Mouse (Mus musculus) liver, adult (tissue): ENCODE data around the gene Tnfsfm13.
A peak's percentile ranks its signal among the peaks of the same experiment; 100 is the strongest.

ENCODE experiments used
- GATA4 ChIP-seq: IDR thresholded peaks from 2 replicates; pipeline ENCODE4 v1.6.1; 2014; ENCODE audit warnings: mild to moderate bottlenecking, low read length; ENCODE audit not compliant: insufficient replicate concordance

Tnfsfm13 gene

GRCm38 (mm10) chr11:69689891-69690290 is 6.0 kb downstream of the Tnfsfm13 start:
- no peak for TF ChIP-seq GATA4

- no peak for TF ChIP-seq GATA4
These were observed 8.8 kb downstream of the Tnfsfm13 start for GRCm38 (mm10) chr11:69687061-69687460.

- TF ChIP-seq GATA4 = no peak
These were observed 9.5 kb downstream of the Tnfsfm13 start for GRCm38 (mm10) chr11:69686377-69686776.

GRCm38 (mm10) chr11:69685526-69686148 is 10.3 kb downstream of the Tnfsfm13 start, which contains the start of gene Tnfsf13:
Tnfsf13 (minus strand) TSS chr11:69685784.
- no peak for TF ChIP-seq GATA4

GRCm38 (mm10) chr11:69684936-69685335 is 11.0 kb downstream of the Tnfsfm13 start:
- no peak for TF ChIP-seq GATA4

DNA sequence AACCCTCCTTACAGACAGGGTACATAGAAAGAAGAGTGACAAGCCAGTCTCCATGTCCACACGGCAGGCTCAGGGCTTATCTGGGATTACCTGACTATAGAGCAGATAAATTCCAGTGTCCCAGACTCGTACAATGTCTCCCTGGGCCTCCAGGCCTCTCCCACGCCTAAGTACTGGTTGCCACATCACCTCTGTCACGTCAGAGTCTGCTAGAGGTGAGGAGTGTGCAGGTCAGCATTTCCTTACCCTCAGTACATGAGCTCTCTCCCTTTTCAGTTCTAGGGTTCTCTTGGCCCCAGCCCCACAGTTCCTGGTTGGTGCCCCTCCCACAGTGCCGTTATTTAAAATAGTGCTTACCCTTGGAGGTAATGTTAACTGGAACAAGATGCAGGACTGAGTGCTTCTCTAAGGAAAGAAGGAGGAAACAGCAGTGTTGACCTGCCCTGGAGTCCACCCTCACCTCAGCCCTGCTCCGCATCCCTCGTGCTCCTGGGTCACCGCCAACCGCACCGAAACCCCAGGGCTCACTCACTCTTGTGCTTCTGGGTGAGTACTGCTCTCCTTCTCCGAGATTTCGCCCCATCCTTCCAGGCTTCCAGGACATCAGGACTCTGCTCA is 11.7 kb downstream of the Tnfsfm13 start:
- no peak for TF ChIP-seq GATA4

- no peak for TF ChIP-seq GATA4
These were observed 12.3 kb downstream of the Tnfsfm13 start for GRCm38 (mm10) chr11:69683576-69683975.

DNA sequence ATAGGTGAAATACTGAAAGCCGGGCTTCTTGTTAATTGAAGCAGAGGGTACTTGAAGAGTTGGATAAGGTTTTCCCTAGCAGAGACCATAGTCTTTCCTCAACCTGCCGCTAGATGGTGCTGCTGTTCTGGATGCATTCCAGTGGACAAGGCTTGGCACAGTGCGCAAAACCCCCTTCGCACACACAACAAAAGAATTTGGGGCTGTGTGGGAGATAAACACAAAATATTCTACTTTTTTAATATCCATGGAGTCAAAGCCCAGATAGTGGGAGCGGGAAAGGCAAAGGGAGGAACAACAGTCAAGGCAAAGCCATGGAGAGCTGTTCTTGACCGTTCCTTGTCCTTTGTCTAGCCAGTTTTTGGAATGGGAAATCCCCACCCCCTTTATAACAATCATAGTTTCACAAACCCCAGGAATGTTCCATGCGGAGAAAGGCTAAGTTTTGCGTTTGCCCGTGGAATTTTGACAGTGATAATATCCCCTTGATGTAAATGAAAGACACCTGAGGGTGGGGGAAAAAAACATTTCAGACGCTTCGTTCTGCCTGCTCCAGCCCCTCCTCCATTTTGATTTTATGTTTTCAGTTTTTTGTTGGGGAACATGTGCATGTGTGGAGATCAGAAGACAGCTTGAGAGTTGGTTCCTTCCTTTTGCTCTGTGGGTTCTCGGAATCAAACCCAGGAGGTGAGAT is 12.9 kb downstream of the Tnfsfm13 start:
- no peak for TF ChIP-seq GATA4

- TF ChIP-seq GATA4 = no peak
These were observed 13.6 kb downstream of the Tnfsfm13 start for GRCm38 (mm10) chr11:69682209-69682839.

DNA sequence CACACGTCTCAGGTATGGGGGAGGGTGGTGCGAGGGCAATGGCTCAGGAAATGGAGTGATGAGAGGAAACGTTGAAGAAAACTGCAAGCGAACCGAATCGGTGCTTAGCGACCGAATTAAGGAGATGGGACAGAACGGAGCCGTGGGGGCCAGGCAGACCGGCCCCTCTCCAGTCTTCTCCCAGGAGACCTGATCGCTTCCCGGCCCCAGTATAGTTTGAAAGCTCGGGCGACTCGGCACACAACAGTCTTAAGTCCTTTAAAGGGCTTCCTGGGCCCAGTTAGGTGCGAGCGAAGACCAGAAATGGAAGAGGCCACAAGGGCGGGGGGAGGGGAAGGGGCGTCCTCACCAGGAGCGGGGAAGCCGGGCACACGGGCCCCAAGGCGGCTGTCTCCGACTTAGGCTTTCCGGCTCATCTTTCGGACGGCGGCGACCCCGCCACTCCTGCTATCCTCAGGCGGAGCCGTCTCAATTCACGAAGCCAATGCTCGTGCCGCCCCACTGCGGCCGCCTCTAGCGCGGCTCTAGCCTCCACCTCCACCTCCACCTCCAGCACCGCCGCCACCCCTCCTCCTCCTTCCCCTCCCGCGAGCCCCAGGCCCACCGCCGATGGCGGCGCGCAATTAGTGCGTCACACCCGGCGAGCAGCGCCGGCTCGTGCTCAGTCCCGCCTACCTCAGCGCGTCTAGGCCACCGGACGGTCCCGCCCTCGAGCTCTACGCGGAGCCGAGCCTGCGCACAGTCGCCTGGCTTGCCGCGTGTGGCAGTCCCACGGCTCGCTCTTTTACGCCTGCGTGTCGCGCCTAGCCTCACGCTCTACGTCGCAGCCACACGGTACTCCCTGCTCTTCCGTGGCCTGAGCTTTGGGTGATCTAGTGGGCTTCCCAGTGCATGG is 14.3 kb downstream of the Tnfsfm13 start, which contains the start of gene Senp3:
Gene Senp3, minus strand, starts transcription at position 771 of the 895 bp plus-strand sequence.
- no peak; the same call in 1 of the 2 replicates for TF ChIP-seq GATA4

DNA sequence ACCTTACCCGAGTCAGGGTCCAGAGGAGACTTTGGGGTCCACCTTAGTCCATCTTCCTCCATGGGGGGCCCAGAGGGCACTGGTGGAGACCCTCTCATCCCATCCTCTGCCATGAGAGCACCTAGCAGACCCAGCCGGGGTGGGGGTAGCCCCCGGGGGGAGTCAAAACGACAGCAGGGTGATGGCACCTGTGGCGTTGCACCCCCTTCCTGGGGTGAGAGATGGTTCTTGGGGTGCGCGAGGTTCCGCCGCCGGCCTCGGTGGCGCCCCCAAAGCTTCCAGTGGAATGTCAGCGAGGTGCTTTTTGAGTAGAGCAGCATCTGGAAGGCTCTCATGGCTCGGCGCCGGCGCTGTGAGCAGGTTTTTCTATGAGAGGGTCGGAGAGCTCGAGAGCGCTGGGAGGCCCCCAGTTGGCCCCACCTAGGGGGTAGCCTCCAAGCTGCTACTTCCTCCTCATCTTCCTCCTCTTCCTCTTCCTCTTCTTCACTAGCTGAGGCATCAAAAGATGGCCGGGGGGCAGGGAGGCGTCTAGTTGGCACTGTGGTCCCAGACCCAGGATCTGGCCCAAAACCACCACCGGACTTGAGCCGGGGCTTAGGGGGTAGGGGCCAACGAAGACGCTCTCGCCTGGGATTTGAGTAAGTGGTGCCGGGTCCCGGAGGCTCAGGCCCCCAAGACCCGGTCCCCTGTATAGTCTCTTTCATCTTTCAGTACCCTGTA is 15.6 kb downstream of the Tnfsfm13 start:
- TF ChIP-seq GATA4 = no peak

DNA sequence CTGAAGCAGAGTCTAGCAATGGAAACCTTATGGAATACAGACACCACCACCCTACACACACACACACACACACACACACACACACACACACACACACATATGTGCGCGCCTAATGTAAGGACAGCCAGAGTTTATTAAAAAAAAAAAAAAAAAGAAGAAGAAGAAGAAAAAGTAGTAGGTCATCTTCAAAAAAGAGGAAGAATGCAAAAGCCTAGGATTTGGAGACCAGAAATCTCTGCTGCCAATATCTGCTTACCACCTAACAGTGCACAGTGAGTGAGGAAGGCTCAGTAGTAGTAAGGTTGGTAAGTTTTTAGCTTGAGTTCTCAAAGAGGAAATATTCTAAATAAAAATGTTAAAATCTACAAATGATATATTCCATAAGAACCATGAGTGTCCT is 16.8 kb downstream of the Tnfsfm13 start:
- TF ChIP-seq GATA4 = no peak

DNA sequence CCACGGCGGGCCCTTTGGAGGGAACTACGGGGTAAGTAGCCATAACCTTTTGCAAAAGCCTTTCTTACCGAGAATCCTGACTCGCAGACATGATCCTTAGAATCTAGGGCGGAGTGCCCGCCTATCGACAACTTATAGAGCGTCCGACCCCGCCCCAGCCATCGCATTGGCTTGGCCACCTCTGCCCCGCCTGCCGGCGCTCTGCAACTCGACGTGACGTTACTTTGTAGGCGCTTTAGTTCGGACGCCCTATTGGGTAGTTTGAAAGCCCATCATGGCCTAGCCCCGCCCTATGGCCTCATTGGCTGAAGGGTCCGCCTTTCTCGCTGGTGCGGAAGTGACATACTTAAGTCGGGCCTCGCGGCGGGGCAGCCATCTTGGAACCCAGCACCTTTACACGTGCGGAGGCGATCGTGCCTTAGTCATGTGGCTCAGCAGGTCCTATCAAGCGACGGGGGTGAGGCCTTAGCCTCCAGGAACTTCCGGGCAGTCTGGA is 23.6 kb downstream of the Tnfsfm13 start, which contains the start of gene Eif4a1:
Gene Eif4a1, minus strand, starts transcription at position 213 of the 496 bp plus-strand sequence.
- peak; percentile 30; the same call in 1 of the 2 replicates for TF ChIP-seq GATA4

GRCm38 (mm10) chr11:69671726-69672124 is 24.2 kb downstream of the Tnfsfm13 start:
- TF ChIP-seq GATA4 = no peak
